Mouse (Mus musculus) cerebellum, adult 2 months (tissue): ENCODE measurements around the gene Dscam.

Experiments used
- CTCF ChIP-seq: fragments of 200-500 bp; IDR thresholded peaks from 2 replicates; pipeline ENCODE4 v1.5.1; 2011; ENCODE audit warnings: low read depth, mild to moderate bottlenecking, control low read depth, low read length, moderate library complexity, borderline replicate concordance; ENCODE audit not compliant: insufficient read depth
- POLR2A ChIP-seq: fragments of 200-500 bp; IDR thresholded peaks from 2 replicates; pipeline ENCODE4 v1.6.1; 2011; ENCODE audit warnings: low read length, control low read depth, borderline replicate concordance; ENCODE audit not compliant: insufficient read depth

GRCm38 (mm10) chr16:97170513-97171081 is at the start of gene Dscam:
- no peak for TF ChIP-seq CTCF
- no peak for TF ChIP-seq POLR2A
